Mouse (Mus musculus) erythroblast, embryonic 14.5 days (primary cell): ENCODE results near the gene C130060K24Rik. TPM values are rescaled to one million over a fixed set of nuclear protein-coding genes. Genes with fewer than 3 reads are reported as not detected.

Experiments used
- H3K27me3 ChIP-seq: 2 replicates; pipeline ENCODE4 v1.6.1; 2012; ENCODE audit warnings: inconsistent platforms; ENCODE audit not compliant: control insufficient read depth
- H3K36me3 ChIP-seq: 2 replicates; pipeline ENCODE4 v1.6.1; 2012; ENCODE audit warnings: mild to moderate bottlenecking, inconsistent platforms; ENCODE audit not compliant: control insufficient read depth
- H3K4me1 ChIP-seq: 2 replicates; pipeline ENCODE4 v1.6.1; 2012; ENCODE audit warnings: inconsistent platforms; ENCODE audit not compliant: control insufficient read depth
- H3K4me3 ChIP-seq: replicated peaks from 2 replicates; pipeline ENCODE3; 2012; ENCODE audit warnings: moderate library complexity, mild to moderate bottlenecking, inconsistent platforms
- H3K9me3 ChIP-seq: 2 replicates; pipeline ENCODE4 v1.6.1; 2012; ENCODE audit warnings: low read length, inconsistent platforms, mixed read lengths; ENCODE audit not compliant: control insufficient read depth
- GATA1 ChIP-seq: IDR thresholded peaks from 2 replicates; pipeline ENCODE4 v1.6.1; 2012; ENCODE audit warnings: low read length, inconsistent platforms, mixed read lengths
- TAL1 ChIP-seq: IDR thresholded peaks from 3 replicates; pipeline ENCODE4 v1.6.1; 2012; ENCODE audit warnings: low read length, inconsistent platforms, mixed read lengths
- polyA plus RNA-seq: library from polyadenylated mRNA; stranded (reverse); fragments of >175 nt; gene quantifications from 2 replicates; pipeline ENCODE4 v1.2.3, GENCODE M21; 2012

The C130060K24Rik gene
- not detected in 2 replicates for polyA plus RNA-seq

DNA sequence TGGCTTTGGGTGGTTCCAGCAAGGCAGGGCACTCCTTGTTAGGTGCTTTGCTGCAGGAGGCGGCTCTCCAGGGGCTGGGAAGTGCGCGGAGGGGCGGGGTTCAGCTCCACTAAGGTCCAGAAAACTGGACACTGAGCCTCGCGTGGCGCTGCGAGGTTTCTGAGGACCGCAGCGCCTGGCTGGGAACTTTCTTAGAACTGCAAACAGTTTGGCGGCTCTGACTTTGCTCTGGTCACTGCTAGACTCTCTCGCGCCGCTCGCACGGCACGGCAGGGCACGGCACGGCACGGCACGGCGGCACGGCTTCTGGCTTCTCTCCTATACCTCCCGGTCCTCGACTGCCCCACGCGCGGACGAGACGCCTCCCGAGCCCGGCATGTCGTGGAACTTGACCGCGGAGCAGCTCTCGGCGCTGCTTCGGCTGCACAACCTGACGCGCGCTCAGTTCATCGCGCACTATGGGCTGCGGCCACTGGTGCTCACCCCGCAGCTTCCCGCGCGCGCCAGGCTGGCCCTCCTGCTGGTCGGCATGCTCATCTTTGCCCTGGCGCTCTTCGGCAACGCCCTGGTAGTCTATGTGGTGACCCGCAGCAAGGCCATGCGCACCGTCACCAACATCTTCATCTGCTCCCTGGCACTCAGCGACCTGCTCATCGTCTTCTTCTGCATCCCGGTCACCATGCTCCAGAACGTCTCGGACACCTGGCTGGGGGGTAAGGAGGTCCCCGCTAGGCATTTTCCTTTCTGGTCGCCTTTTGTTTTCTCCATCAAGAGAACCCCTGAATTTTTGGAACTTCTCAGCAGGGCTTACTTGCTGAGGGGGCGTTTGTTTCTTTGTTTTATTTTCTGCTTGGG is at the start of gene C130060K24Rik:
TSS of gene C130060K24Rik (plus strand) at position 188 of the 855 bp plus-strand sequence.
- H3K4me3 ChIP-seq = no peak within 1 kb of the TSS
- TF ChIP-seq TAL1 (no peak), GATA1 (no peak)
- H3K36me3 ChIP-seq = no peaks in the 10 kb centered on the region
- no peaks in the 10 kb centered on the region for H3K4me1 ChIP-seq
- peaks cover 14% of the 10 kb centered on the region for H3K27me3 ChIP-seq
- H3K9me3 ChIP-seq = no peaks in the 10 kb centered on the region; the same call in 1 of the 2 replicates

GRCm38 (mm10) chr6:65334246-65334645 is 46.7 kb upstream of the C130060K24Rik start:
- H3K4me1 ChIP-seq = no peaks in the 10 kb centered on the region
- no peaks in the 10 kb centered on the region for H3K36me3 ChIP-seq
- H3K4me3 ChIP-seq = no peak overlapping the region
- H3K27me3 ChIP-seq = no peaks in the 10 kb centered on the region
- no peaks in the 10 kb centered on the region for H3K9me3 ChIP-seq
- no peak for TF ChIP-seq TAL1
- TF ChIP-seq GATA1 = no peak

DNA sequence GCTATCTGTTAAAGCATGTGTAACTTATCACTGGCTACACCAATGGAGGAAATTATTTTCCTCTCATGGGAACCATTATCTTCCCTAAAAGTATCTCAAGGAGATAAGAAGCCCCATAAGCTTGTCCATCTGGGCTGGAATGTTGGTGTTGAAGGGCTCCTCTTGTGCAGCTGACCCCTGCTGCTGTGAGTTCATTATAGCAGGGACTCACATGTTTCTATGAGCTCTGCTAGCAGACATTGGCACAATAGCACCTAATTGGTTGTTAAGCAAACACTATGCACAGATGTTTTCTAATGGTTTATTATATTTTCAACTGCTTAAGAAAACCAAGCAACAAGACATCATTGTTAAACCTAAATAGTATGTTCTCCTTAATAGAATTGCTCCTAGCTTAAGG is 41.5 kb upstream of the C130060K24Rik start:
- no peak for TF ChIP-seq GATA1
- no peaks in the 10 kb centered on the region for H3K9me3 ChIP-seq

GRCm38 (mm10) chr6:65341360-65341759 is 39.5 kb upstream of the C130060K24Rik start:
- Histone ChIP-seq H3K36me3 (no peaks in the 10 kb centered on the region), H3K4me1 (no peaks in the 10 kb centered on the region), H3K27me3 (no peaks in the 10 kb centered on the region), H3K4me3 (no peak overlapping the region), H3K9me3 (no peaks in the 10 kb centered on the region)
- no peak for TF ChIP-seq GATA1
- TF ChIP-seq TAL1 = no peak

More for the DNA sequence above, 41.5 kb upstream of the C130060K24Rik start:
- Histone ChIP-seq H3K27me3 (no peaks in the 10 kb centered on the region), H3K36me3 (no peaks in the 10 kb centered on the region), H3K4me3 (no peak overlapping the region), H3K4me1 (no peaks in the 10 kb centered on the region)

GRCm38 (mm10) chr6:65347736-65348135 is 33.2 kb upstream of the C130060K24Rik start:
- Histone ChIP-seq H3K4me3 (no peak overlapping the region), H3K27me3 (no peaks in the 10 kb centered on the region), H3K4me1 (no peaks in the 10 kb centered on the region), H3K9me3 (no peaks in the 10 kb centered on the region), H3K36me3 (no peaks in the 10 kb centered on the region)
- TF ChIP-seq GATA1 = no peak

DNA sequence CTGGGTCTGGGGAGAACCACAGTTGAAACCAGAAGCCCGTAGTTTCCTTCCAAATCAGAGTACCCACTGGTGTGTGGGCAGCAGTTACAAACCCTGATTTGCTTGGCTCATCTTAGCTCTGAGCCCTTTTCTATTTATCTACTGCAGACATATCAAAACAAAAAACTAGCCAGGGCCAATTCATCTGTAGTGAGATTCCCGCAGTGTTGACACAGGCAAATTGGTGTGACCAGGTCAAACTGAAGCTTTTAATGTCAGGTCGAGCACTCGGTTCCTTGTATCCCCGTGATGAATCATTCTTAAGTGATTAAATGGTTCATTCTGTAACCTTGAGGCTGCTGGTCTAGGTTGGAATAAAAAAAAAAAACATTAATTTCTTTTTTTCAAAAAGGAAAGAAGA is 32.6 kb upstream of the C130060K24Rik start:
- Histone ChIP-seq H3K9me3 (no peaks in the 10 kb centered on the region), H3K36me3 (no peaks in the 10 kb centered on the region), H3K27me3 (no peaks in the 10 kb centered on the region), H3K4me3 (no peak overlapping the region), H3K4me1 (no peaks in the 10 kb centered on the region)
- TF ChIP-seq TAL1 (no peak), GATA1 (no peak)

DNA sequence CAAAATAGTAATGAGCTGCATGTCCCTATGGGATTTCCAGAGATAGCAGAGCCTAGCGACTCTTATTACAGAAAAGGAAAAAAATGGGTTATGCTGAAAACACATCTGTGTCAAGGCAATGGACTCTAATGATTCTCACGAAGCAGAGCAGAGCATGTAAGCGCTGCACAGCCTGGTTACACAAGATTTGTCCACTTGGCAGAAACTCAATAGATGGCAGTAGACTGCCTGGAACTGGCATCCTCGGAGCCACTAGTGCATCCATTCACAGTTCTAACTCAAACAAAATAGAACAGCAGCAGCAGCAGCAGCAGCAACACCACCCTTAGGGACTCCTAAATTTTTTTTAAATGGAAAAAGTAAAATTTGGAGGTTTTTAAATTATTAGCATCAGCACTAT is 29.3 kb upstream of the C130060K24Rik start:
- Histone ChIP-seq H3K36me3 (no peaks in the 10 kb centered on the region), H3K27me3 (no peaks in the 10 kb centered on the region), H3K4me3 (no peak overlapping the region), H3K4me1 (no peaks in the 10 kb centered on the region), H3K9me3 (no peaks in the 10 kb centered on the region)
- TF ChIP-seq GATA1 = no peak
- no peak for TF ChIP-seq TAL1

DNA sequence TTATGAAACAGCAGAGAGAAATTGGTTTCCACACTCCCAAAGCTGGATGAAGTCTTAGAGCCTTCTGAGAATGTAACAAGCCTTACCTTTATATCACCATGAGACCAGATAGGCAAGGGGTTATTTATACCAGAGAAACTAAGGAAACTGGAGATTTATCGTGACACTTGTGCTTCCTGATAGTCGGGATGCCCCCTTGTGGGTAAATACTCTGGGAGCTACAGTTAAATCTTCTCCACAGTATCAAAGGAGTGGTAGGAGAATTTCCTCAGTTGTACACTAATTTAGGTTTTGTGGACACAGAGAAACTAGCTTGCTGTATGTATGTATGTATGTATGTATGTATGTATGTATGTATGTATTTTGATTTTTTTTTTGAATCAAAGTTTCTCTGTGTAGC is 5.0 kb upstream of the C130060K24Rik start:
- TF ChIP-seq TAL1 (no peak), GATA1 (no peak)
- Histone ChIP-seq H3K9me3 (no peaks in the 10 kb centered on the region), H3K4me3 (no peak overlapping the region), H3K36me3 (no peaks in the 10 kb centered on the region), H3K27me3 (peaks cover 3% of the 10 kb centered on the region), H3K4me1 (no peaks in the 10 kb centered on the region)

GRCm38 (mm10) chr6:65421888-65422287 is 41.0 kb downstream of the C130060K24Rik start:
- Histone ChIP-seq H3K27me3 (no peaks in the 10 kb centered on the region), H3K4me3 (no peak overlapping the region), H3K36me3 (no peaks in the 10 kb centered on the region), H3K9me3 (no peaks in the 10 kb centered on the region), H3K4me1 (no peaks in the 10 kb centered on the region)
- TF ChIP-seq TAL1 (no peak), GATA1 (no peak)
